Mouse (Mus musculus) testis, adult 2 months (tissue): Measurements from ENCODE around the gene Tifa.

ENCODE experiments used
- CTCF ChIP-seq: fragments of 200-500 bp; IDR thresholded peaks from 2 replicates; pipeline ENCODE4 v1.5.1; 2012; ENCODE audit warnings: low read depth, mild to moderate bottlenecking, inconsistent platforms, low read length, moderate library complexity; ENCODE audit not compliant: control insufficient read depth, insufficient read depth, insufficient replicate concordance
- POLR2A ChIP-seq: fragments of 200-500 bp; IDR thresholded peaks from 2 replicates; pipeline ENCODE4 v1.6.1; 2012; ENCODE audit warnings: low read depth, mild to moderate bottlenecking, inconsistent platforms, low read length, moderate library complexity; ENCODE audit not compliant: control insufficient read depth

- no peak for TF ChIP-seq CTCF
- no peak for TF ChIP-seq POLR2A
Measured at GRCm38 (mm10) chr3:127861340-127861739, 71.7 kb downstream of the Tifa start.
